Comparison of ENCODE assay signal across 9 mouse cellular contexts in the genomic region with DNA sequence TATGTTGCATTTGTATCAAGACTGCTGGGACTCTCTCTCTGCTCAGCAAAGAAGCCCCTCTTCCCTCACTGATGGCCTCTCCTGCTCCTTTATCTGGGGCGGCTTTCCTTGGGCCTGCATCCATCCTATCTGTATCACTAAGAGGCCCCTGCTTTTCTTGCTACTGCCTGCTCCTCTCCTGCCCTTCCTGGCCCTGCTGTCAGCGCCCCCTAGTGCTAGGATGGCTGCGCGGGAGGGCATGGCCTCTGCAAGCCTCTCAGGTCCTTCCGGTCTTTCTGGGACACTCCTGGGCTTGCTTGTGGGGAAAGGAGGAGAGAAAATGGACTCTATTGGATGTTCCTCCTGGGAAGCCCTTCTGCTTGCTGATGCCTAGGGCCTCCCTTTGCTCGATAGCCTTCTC. TPM values are rescaled to one million over a fixed set of nuclear protein-coding genes. Genes with fewer than 3 reads are reported as not detected.
A peak's percentile ranks its signal among the peaks of the same experiment; 100 is the strongest.
DNase-seq lines count a peak whose midpoint lies in the region; ATAC-seq lines count a peak whose summit lies in the region.
"Had no signal": no experiment of that assay in that cellular context is flagged by ENCODE, and none has a peak within 500 bp of the region (broad histone marks: within the 10 kb centered on the region; RNA-seq: fewer than 3 reads in every experiment).

No protein-coding gene starts in this region.

- 8% methylated on average over 6 of the region's 6 CpGs for WGBS in liver, embryonic 13.5 days (ENCODE audit: insufficient replicate concordance)

- DNase-seq in layer of hippocampus, adult 11-12 months (ENCODE audit: low spot score), result peak; percentile 69
- DNase-seq in layer of hippocampus, adult 9-10 months (ENCODE audit: low spot score), result no peak
- peak; percentile 85 to 95 for DNase-seq in adrenal gland, adult (ENCODE audit: inconsistent age in 2 of 2, low spot score in 1 of 2)
- peak; percentile 89 for DNase-seq in embryo, embryonic 10 days (ENCODE audit: low spot score)
- DNase-seq in heart, postnatal 14 days, result peak; percentile 90 to 96
- peak; percentile 75 for DNase-seq in liver, embryonic 13.5 days
- peak; percentile 84 for DNase-seq in retina, embryonic 14.5 days (ENCODE audit: low spot score)
- DNase-seq in thymus, postnatal 4 days, result peak; percentile 92

- H3K27me3 ChIP-seq in liver, embryonic 13.5 days, result peaks cover 69% of the 10 kb centered on the region

- H3K36me3 ChIP-seq in liver, embryonic 13.5 days, result no peaks in the 10 kb centered on the region

- no peak overlapping the region for H3K4me3 ChIP-seq in liver, embryonic 13.5 days (replicated peaks)

- H3K4me2 ChIP-seq in liver, embryonic 13.5 days, result no peak overlapping the region

- peak overlapping the region; percentile 22; the same call in 1 of the 2 replicates for H3K9ac ChIP-seq in liver, embryonic 13.5 days

- H3K9me3 ChIP-seq in liver, embryonic 13.5 days (replicated peaks), result no peaks in the 10 kb centered on the region

- peak; percentile 76 for ATAC-seq in liver, embryonic 13.5 days (ENCODE audit: low read depth)

- H3K27ac ChIP-seq in liver, embryonic 13.5 days, result no peak overlapping the region

- intact Hi-C loops in heart, postnatal 14 days (cut with DNase I), result loop anchor here (2.0 to 5.0 kb wide), 4 partner anchors 106 to 356 kb away; no protein-coding TSS in a partner anchor

- H3K4me1 ChIP-seq in liver, embryonic 13.5 days (replicated peaks), result peaks cover 47% of the 10 kb centered on the region

RNA-seq across cellular contexts. Expression of gene Tbx2, which starts 9.2 kb away (rescaled TPM):
- 10 to 100 TPM; 11.8 to 14.5 TPM for total RNA-seq in heart, postnatal 14 days (2021)
- polyA plus RNA-seq in liver, embryonic 13.5 days (2015; fragmentation: Nextera tagmentation; extraction: Ambion mirVana), result 0.25 and 0.27 TPM in 2 replicates

RNA-seq across cellular contexts. Expression of gene Gm11444, which starts 27.0 kb away (rescaled TPM):
- total RNA-seq in heart, postnatal 14 days (2021), result not detected
- polyA plus RNA-seq in liver, embryonic 13.5 days (2015; fragmentation: Nextera tagmentation; extraction: Ambion mirVana), result not detected in 2 replicates
- polyA plus RNA-seq: neural tube, embryonic 14.5 days had no signal
